9 mouse cellular contexts compared by ENCODE assay signal in genomic region chr2:50916323-50917221, GRCm38 (mm10).
DNase-seq lines count a peak whose midpoint lies in the region; ATAC-seq and TF ChIP-seq lines count a peak whose summit lies in the region.
"Had no signal": no experiment of that assay in that cellular context is flagged by ENCODE, and none has a peak within 500 bp of the region (broad histone marks: within the 10 kb centered on the region; RNA-seq: fewer than 3 reads in every experiment).

No protein-coding gene starts in this region.

- POLR2A ChIA-PET in Patski (lab: Charles Lee) = no interaction called here

- TF ChIP-seq CTCF in gastrocnemius, adult 2 months (IDR thresholded peaks at IDR 0.05) = no peak
- no peak for TF ChIP-seq CTCF in Patski (IDR thresholded peaks at IDR 0.05)
- no peak for TF ChIP-seq CTCF in thymus, adult 2 months (IDR thresholded peaks at IDR 0.05; ENCODE audit: borderline replicate concordance, control insufficient read depth, extremely low read depth, insufficient read depth, low read length, poor library complexity)

- H3K27ac ChIP-seq in gastrocnemius, adult 2 months = peak overlapping the region; percentile 28; the same call in 1 of the 2 replicates
- peak overlapping the region; percentile 65 for H3K27ac ChIP-seq in forebrain, embryonic 14.5 days (ENCODE audit: low read depth, low read length)
- peak overlapping the region; percentile 70 for H3K27ac ChIP-seq in midbrain, embryonic 12.5 days (replicated peaks)
- no peak overlapping the region for H3K27ac ChIP-seq in thymus, adult 2 months (ENCODE audit: control insufficient read depth, insufficient read depth, low read length)
- H3K27ac ChIP-seq: liver, embryonic 14.5 days had no signal

- TF ChIP-seq POLR2A in thymus, adult 2 months (IDR thresholded peaks at IDR 0.05; ENCODE audit: control insufficient read depth, extremely low read depth, insufficient read depth, low read length, poor library complexity) = no peak

- WGBS in forebrain, embryonic 14.5 days = 22% methylated on average over 18 of the region's 18 CpGs
- 48% methylated on average over 18 of the region's 18 CpGs for WGBS in midbrain, embryonic 12.5 days
- WGBS in thymus, adult 2 months = 91% methylated on average over 18 of the region's 18 CpGs

- no peaks in the 10 kb centered on the region for H3K36me3 ChIP-seq in forebrain, embryonic 14.5 days (ENCODE audit: control insufficient read depth, insufficient read depth, low read length)
- no peaks in the 10 kb centered on the region for H3K36me3 ChIP-seq in midbrain, embryonic 12.5 days
- no peaks in the 10 kb centered on the region for H3K36me3 ChIP-seq in thymus, adult 2 months (ENCODE audit: control insufficient read depth, insufficient read depth, low read length)

- no peak overlapping the region for H3K4me2 ChIP-seq in forebrain, embryonic 14.5 days (ENCODE audit: low read length)
- H3K4me2 ChIP-seq in midbrain, embryonic 12.5 days (replicated peaks) = no peak overlapping the region

- intact Hi-C loops in gastrocnemius, adult 2 months (cut with DNase I) = no loop called here
- intact Hi-C loops in gastrocnemius, postnatal 36 days (cut with DNase I) = no loop called here
- intact Hi-C loops in heart, postnatal 36 days (cut with DNase I) = no loop called here

- in situ Hi-C loops in Patski (cut with MboI; ENCODE audit: low pct_unique_long_range_greater_than_20kb) = no loop called here

- peaks cover 16% of the 10 kb centered on the region; the same call in 1 of the 2 replicates for H3K4me1 ChIP-seq in forebrain, embryonic 14.5 days (ENCODE audit: control insufficient read depth, insufficient read depth, low read length)
- H3K4me1 ChIP-seq in midbrain, embryonic 12.5 days = peaks cover 31% of the 10 kb centered on the region
- no peaks in the 10 kb centered on the region for H3K4me1 ChIP-seq in thymus, adult 2 months (replicated peaks; ENCODE audit: control insufficient read depth, insufficient read depth, low read length)

- CTCF ChIA-PET in Patski (lab: Charles Lee) = interaction anchor here (1.1 to 1.3 kb wide), 3 partner anchors 13 to 17 kb away, joined by 3 to 4 read pairs (median 3); no protein-coding TSS in a partner anchor

- H3K4me3 ChIP-seq in gastrocnemius, adult 2 months = no peak overlapping the region
- H3K4me3 ChIP-seq in forebrain, embryonic 14.5 days (ENCODE audit: low read depth, low read length) = no peak overlapping the region
- H3K4me3 ChIP-seq in midbrain, embryonic 12.5 days = no peak overlapping the region
- no peak overlapping the region for H3K4me3 ChIP-seq in thymus, adult 2 months (ENCODE audit: control insufficient read depth, insufficient read depth, low read length)

- H3K27me3 ChIP-seq in Patski = no peaks in the 10 kb centered on the region
- H3K27me3 ChIP-seq in forebrain, embryonic 14.5 days (replicated peaks; ENCODE audit: control insufficient read depth, insufficient read depth, low read length) = no peaks in the 10 kb centered on the region
- H3K27me3 ChIP-seq in midbrain, embryonic 12.5 days = no peaks in the 10 kb centered on the region
- H3K27me3 ChIP-seq in thymus, adult 2 months (ENCODE audit: control insufficient read depth, insufficient read depth, low read length) = no peaks in the 10 kb centered on the region

- no peaks in the 10 kb centered on the region for H3K9me3 ChIP-seq in forebrain, embryonic 14.5 days (replicated peaks; ENCODE audit: control insufficient read depth, low read length)
- H3K9me3 ChIP-seq in midbrain, embryonic 12.5 days = no peaks in the 10 kb centered on the region

- no peak overlapping the region for H3K9ac ChIP-seq in forebrain, embryonic 14.5 days (ENCODE audit: low read length)
- H3K9ac ChIP-seq in midbrain, embryonic 12.5 days (replicated peaks) = no peak overlapping the region
- H3K9ac ChIP-seq: liver, embryonic 14.5 days had no signal

- no peak for DNase-seq in gastrocnemius, adult 2 months
- DNase-seq in gastrocnemius, postnatal 36 days = no peak
- DNase-seq in Patski (ENCODE audit: low read depth, low spot score) = peak; percentile 12
- peak; percentile 87 for DNase-seq in forebrain, embryonic 14.5 days (ENCODE audit: low spot score)
- no peak for DNase-seq in thymus, adult 2 months
- DNase-seq in urinary bladder, adult 2 months (ENCODE audit: low spot score) = no peak
- DNase-seq in heart, postnatal 36 days = no peak

- no peak for ATAC-seq in Patski
- peak; percentile 89 for ATAC-seq in forebrain, embryonic 14.5 days
- peak; percentile 66 for ATAC-seq in midbrain, embryonic 12.5 days (ENCODE audit: low FRiP score, low read depth)

Comparison
In these comparisons a context has a peak if more than half of its experiments do, and no peak if none do; other contexts are left out.
1. DNase-seq: peak in Patski (single experiment) and forebrain, embryonic 14.5 days (single experiment); none in gastrocnemius, adult 2 months (single experiment), gastrocnemius, postnatal 36 days (0 of 2), thymus, adult 2 months (single experiment), urinary bladder, adult 2 months (single experiment) and heart, postnatal 36 days (0 of 2).